ENCODE assay signal across 8 mouse cellular contexts in genomic region chr7:64047831-64048230, GRCm38 (mm10).
DNase-seq lines count a peak whose midpoint lies in the region; ATAC-seq and TF ChIP-seq lines count a peak whose summit lies in the region.
"Had no signal": no experiment of that assay in that cellular context is flagged by ENCODE, and none has a peak within 500 bp of the region (broad histone marks: within the 10 kb centered on the region; RNA-seq: fewer than 3 reads in every experiment).

No protein-coding gene starts in this region.

- DNase-seq in hindbrain, embryonic 10.5 days (ENCODE audit: low spot score) = no peak
- DNase-seq in hindbrain, embryonic 11.5 days (ENCODE audit: low spot score) = no peak
- no peak for DNase-seq in left cerebral cortex, adult 11 months (ENCODE audit: low spot score)
- DNase-seq in cerebellum, adult 11 months = no peak
- DNase-seq: kidney, adult 11 months had no signal

- no peaks in the 10 kb centered on the region for H3K36me3 ChIP-seq in hindbrain, embryonic 10.5 days
- H3K36me3 ChIP-seq in hindbrain, embryonic 11.5 days (ENCODE audit: control insufficient read depth, insufficient read depth, low read length) = no peaks in the 10 kb centered on the region
- H3K36me3 ChIP-seq in embryonic facial prominence, embryonic 13.5 days = no peaks in the 10 kb centered on the region
- no peaks in the 10 kb centered on the region for H3K36me3 ChIP-seq in macrophage (ENCODE audit: inconsistent target)

- H3K9me3 ChIP-seq in hindbrain, embryonic 10.5 days = no peaks in the 10 kb centered on the region
- H3K9me3 ChIP-seq in hindbrain, embryonic 11.5 days (ENCODE audit: control insufficient read depth, low read length) = no peaks in the 10 kb centered on the region
- H3K9me3 ChIP-seq in embryonic facial prominence, embryonic 13.5 days = no peaks in the 10 kb centered on the region

- TF ChIP-seq POLR2A in bone marrow, adult 2 months (IDR thresholded peaks at IDR 0.05; ENCODE audit: borderline replicate concordance, control insufficient read depth, low read depth, low read length) = no peak

- H3K4me1 ChIP-seq in hindbrain, embryonic 10.5 days (replicated peaks) = peaks cover 33% of the 10 kb centered on the region
- H3K4me1 ChIP-seq in hindbrain, embryonic 11.5 days (replicated peaks; ENCODE audit: control insufficient read depth, insufficient read depth, low read length) = peaks cover 3% of the 10 kb centered on the region
- H3K4me1 ChIP-seq in bone marrow, adult 2 months (ENCODE audit: control insufficient read depth, insufficient read depth, low read length) = peaks cover 24% of the 10 kb centered on the region
- H3K4me1 ChIP-seq in embryonic facial prominence, embryonic 13.5 days = peaks cover 35% of the 10 kb centered on the region

- no peak for TF ChIP-seq CTCF in bone marrow, adult 2 months (IDR thresholded peaks at IDR 0.05; ENCODE audit: control insufficient read depth, insufficient read depth, low read length)

- H3K4me2 ChIP-seq in hindbrain, embryonic 11.5 days (replicated peaks; ENCODE audit: low read depth, low read length) = no peak overlapping the region
- peak overlapping the region; percentile 78; the same call in 1 of the 2 replicates for H3K4me2 ChIP-seq in embryonic facial prominence, embryonic 13.5 days

- H3K79me2 ChIP-seq in macrophage (ENCODE audit: inconsistent target) = no peaks in the 10 kb centered on the region

- ATAC-seq in hindbrain, embryonic 11.5 days (ENCODE audit: low FRiP score) = no peak
- no peak for ATAC-seq in embryonic facial prominence, embryonic 13.5 days (ENCODE audit: insufficient number of reproducible peaks, insufficient read depth, low FRiP score, low TSS enrichment, low read depth)

- 86% methylated on average over 4 of the region's 4 CpGs for WGBS in hindbrain, embryonic 10.5 days
- WGBS in hindbrain, embryonic 11.5 days = 87% methylated on average over 4 of the region's 4 CpGs
- WGBS in bone marrow, adult 2 months = 45% methylated on average over 4 of the region's 4 CpGs
- WGBS in embryonic facial prominence, embryonic 13.5 days = 88% methylated on average over 4 of the region's 4 CpGs
- 44% methylated on average over 4 of the region's 4 CpGs for WGBS in macrophage (ENCODE audit: missing documents)

- H3K27me3 ChIP-seq in hindbrain, embryonic 10.5 days (ENCODE audit: insufficient read depth, poor library complexity, severe bottlenecking) = no peaks in the 10 kb centered on the region
- H3K27me3 ChIP-seq in hindbrain, embryonic 11.5 days (ENCODE audit: control insufficient read depth, insufficient read depth, low read length) = no peaks in the 10 kb centered on the region
- H3K27me3 ChIP-seq in embryonic facial prominence, embryonic 13.5 days = no peaks in the 10 kb centered on the region

- H3K9ac ChIP-seq in hindbrain, embryonic 11.5 days (ENCODE audit: low read depth, low read length) = no peak overlapping the region
- H3K9ac ChIP-seq in embryonic facial prominence, embryonic 13.5 days = peak overlapping the region; percentile 77; the same call in 1 of the 2 replicates

- peak overlapping the region; percentile 96 for H3K27ac ChIP-seq in hindbrain, embryonic 10.5 days
- no peak overlapping the region for H3K27ac ChIP-seq in hindbrain, embryonic 11.5 days (ENCODE audit: low read depth, low read length)
- peak overlapping the region; percentile 94 for H3K27ac ChIP-seq in bone marrow, adult 2 months (ENCODE audit: control insufficient read depth, insufficient read depth, low read depth, low read length, poor library complexity)
- H3K27ac ChIP-seq in embryonic facial prominence, embryonic 13.5 days = no peak overlapping the region
- H3K27ac ChIP-seq in macrophage = peak overlapping the region; percentile 70

- no peak overlapping the region for H3K4me3 ChIP-seq in hindbrain, embryonic 10.5 days
- no peak overlapping the region for H3K4me3 ChIP-seq in hindbrain, embryonic 11.5 days (ENCODE audit: low read depth, low read length)
- H3K4me3 ChIP-seq in bone marrow, adult 2 months (replicated peaks; ENCODE audit: control insufficient read depth, low read depth, low read length) = no peak overlapping the region
- H3K4me3 ChIP-seq in embryonic facial prominence, embryonic 13.5 days = 0 out of 2 replicates have a peak overlapping the region, but pooled peaks have one; percentile 52
- no peak overlapping the region for H3K4me3 ChIP-seq in macrophage (ENCODE audit: inconsistent target)

Comparison
In these comparisons a context has a peak if more than half of its experiments do, and no peak if none do; other contexts are left out.
1. H3K27ac ChIP-seq: peak in hindbrain, embryonic 10.5 days (single experiment), bone marrow, adult 2 months (single experiment) and macrophage (single experiment); none in hindbrain, embryonic 11.5 days (single experiment) and embryonic facial prominence, embryonic 13.5 days (single experiment).